Mouse (Mus musculus): Measurements from ENCODE around the gene Osbpl5. TPM values are rescaled to one million over a fixed set of nuclear protein-coding genes. Genes with fewer than 3 reads are reported as not detected.

Osbpl5 gene
- polyA plus RNA-seq, 1 experiment from 2014 or later: 13.0 TPM

DNA sequence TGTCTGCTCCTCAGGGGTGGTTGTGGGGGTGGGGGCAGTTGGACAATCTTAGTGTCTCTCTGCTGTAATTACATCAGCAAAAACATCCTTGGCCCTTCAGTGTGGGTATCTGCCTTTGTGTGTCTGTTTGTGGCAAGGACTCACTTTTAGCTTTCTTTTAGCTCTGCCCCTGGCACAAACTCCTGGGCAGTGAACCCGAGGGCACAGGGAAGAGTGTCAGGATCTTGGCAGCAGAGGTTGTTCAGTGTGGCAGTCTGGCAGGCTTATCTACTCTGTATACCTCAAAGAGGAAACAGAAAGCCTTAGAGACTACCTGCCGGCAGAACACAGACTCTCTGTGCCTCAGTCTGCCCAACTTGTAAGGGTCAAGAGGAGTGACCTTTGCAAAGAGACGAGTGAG is 911 bp upstream of the Osbpl5 start:
- no peak overlapping the region for H3K4me2 ChIP-seq
- WGBS: 75% methylated on average over 3 of the region's 3 CpGs

DNA sequence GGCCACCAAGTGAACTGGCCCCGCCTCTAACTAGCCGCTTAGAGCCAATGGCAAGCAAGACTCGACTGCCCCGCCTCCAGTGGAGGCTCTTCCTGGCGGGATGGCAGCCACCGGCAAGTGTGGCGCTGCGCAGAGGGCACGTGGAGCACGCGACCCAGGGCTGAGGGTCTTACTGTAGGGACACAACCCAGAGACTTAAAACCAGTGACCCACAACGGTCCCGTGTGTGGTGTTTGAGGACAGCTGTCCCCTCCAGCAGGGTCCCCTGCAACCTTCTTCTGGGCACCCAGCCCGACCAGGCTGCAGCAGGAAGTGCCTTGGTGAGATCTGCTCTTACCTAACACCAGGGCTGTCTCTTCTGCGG is 224 bp upstream of the Osbpl5 start:
- DNase-seq (ENCODE audit: low spot score, missing footprints) (peak; percentile 95), ATAC-seq (ENCODE audit: low FRiP score) (peak; percentile 92)
- 5% methylated on average over 15 of the region's 15 CpGs for WGBS
- H3K9ac ChIP-seq (ENCODE audit: low read length): peak overlapping the region; percentile 28
- H3K9me3 ChIP-seq (ENCODE audit: control insufficient read depth, low read length): no peaks in the 10 kb centered on the region
- H3K36me3 ChIP-seq (ENCODE audit: control insufficient read depth, insufficient read depth, low read length): no peaks in the 10 kb centered on the region
- peak overlapping the region; percentile 70 for H3K4me2 ChIP-seq
- H3K4me3 ChIP-seq (ENCODE audit: low read depth, low read length): peak overlapping the region; percentile 26
- H3K27me3 ChIP-seq (ENCODE audit: control insufficient read depth, insufficient read depth, low read length): peaks cover 15% of the 10 kb centered on the region; the same call in 1 of the 2 replicates
- H3K27ac ChIP-seq (ENCODE audit: low read depth, low read length): no peak overlapping the region
- peaks cover 6% of the 10 kb centered on the region; the same call in 1 of the 2 replicates for H3K4me1 ChIP-seq (ENCODE audit: control insufficient read depth, insufficient read depth, low read length)

More for the DNA sequence above, 911 bp upstream of the Osbpl5 start:
- no peak overlapping the region for H3K27ac ChIP-seq (ENCODE audit: low read depth, low read length)
- H3K4me3 ChIP-seq (ENCODE audit: low read depth, low read length): no peak overlapping the region
- H3K36me3 ChIP-seq (ENCODE audit: control insufficient read depth, insufficient read depth, low read length): no peaks in the 10 kb centered on the region
- ATAC-seq (ENCODE audit: low FRiP score) (no peak), DNase-seq (ENCODE audit: low spot score, missing footprints) (no peak)
- peaks cover 6% of the 10 kb centered on the region; the same call in 1 of the 2 replicates for H3K4me1 ChIP-seq (ENCODE audit: control insufficient read depth, insufficient read depth, low read length)
- peaks cover 15% of the 10 kb centered on the region; the same call in 1 of the 2 replicates for H3K27me3 ChIP-seq (ENCODE audit: control insufficient read depth, insufficient read depth, low read length)
- H3K9me3 ChIP-seq (ENCODE audit: control insufficient read depth, low read length): no peaks in the 10 kb centered on the region
- H3K9ac ChIP-seq (ENCODE audit: low read length): no peak overlapping the region

DNA sequence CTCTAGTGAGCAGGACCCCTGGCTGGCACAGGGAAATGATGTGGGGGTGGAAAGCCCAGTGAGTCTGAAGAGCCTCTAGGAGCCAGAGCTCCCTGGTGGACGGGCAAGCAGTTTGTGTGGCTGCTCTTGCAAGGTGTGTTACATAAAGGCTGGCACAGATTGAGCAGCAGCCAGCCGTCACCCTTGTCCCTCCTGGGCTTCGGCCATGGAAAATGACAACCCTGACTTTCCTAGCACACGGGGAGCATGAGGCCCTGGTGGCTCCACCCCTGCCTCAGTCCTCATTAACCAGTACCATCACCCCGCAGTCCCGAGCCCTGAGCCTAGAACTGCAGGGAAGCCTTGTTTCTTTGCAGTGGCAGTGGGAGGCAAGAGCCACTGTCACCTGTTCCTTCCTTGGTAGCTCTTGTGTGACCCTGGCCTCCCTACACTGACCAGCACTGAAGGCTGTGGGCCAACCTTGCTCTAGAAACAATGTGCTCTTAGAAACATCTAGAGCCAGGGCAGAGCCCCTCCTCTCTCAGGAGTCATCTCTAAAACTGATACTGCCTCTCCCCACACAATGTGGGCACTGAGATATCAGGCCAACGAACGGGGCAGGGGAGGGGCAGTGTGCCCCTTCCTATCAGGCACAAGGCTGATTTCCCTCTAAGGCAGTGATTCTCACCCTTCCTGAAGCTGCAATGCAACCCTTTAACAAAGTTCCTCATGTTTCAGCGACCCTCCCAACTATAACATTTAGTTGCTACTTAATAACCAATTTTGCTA is 1.2 kb downstream of the Osbpl5 start:
- no peak overlapping the region for H3K27ac ChIP-seq (ENCODE audit: low read depth, low read length)
- H3K4me2 ChIP-seq: no peak overlapping the region
- H3K27me3 ChIP-seq (ENCODE audit: control insufficient read depth, insufficient read depth, low read length): peaks cover 15% of the 10 kb centered on the region; the same call in 1 of the 2 replicates
- H3K9ac ChIP-seq (ENCODE audit: low read length): no peak overlapping the region
- peaks cover 6% of the 10 kb centered on the region; the same call in 1 of the 2 replicates for H3K4me1 ChIP-seq (ENCODE audit: control insufficient read depth, insufficient read depth, low read length)
- H3K36me3 ChIP-seq (ENCODE audit: control insufficient read depth, insufficient read depth, low read length): no peaks in the 10 kb centered on the region
- WGBS: 71% methylated on average over 9 of the region's 9 CpGs
- ATAC-seq (ENCODE audit: low FRiP score) (no peak), DNase-seq (ENCODE audit: low spot score, missing footprints) (no peak)
- no peak overlapping the region for H3K4me3 ChIP-seq (ENCODE audit: low read depth, low read length)
- H3K9me3 ChIP-seq (ENCODE audit: control insufficient read depth, low read length): no peaks in the 10 kb centered on the region

DNA sequence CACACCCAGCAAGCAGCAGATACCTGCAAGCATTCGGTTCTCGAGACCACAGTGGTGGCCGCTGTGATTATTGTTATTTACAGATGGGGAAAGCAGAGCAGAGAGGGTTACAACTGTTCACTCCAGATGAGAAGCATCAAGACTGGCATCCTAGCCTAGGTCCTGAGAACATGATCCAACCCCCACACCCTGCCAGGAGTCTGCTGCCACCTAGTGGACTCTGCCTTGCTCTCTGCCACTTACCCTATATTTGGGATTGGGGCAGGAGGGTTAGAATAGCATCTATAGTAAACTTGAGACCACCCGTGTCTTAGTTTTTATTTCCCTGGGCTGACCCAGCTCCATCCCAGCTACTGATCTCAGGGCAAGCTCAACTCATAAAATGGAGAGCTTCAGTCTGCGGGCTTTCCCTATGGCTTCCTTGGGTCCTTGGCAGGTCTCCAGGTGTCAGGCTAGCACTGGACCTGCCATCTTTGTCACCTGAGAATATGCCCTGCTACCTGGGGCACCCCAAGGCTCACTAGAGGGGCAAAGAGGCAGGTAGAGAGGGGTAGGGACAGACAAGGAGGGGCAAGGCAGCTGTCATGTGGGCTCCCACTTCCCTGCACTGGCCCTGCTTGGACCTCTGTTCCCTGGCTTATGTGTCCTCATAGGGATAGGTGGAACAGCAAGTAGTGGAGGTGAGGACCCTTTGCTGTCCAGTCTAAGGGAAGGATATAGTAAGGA is 2.6 kb downstream of the Osbpl5 start:
- Histone ChIP-seq H3K9me3 (ENCODE audit: control insufficient read depth, low read length) (no peaks in the 10 kb centered on the region), H3K27ac (ENCODE audit: low read depth, low read length) (no peak overlapping the region), H3K9ac (ENCODE audit: low read length) (no peak overlapping the region), H3K27me3 (ENCODE audit: control insufficient read depth, insufficient read depth, low read length) (peaks cover 15% of the 10 kb centered on the region; the same call in 1 of the 2 replicates), H3K4me3 (ENCODE audit: low read depth, low read length) (no peak overlapping the region), H3K4me2 (no peak overlapping the region), H3K36me3 (ENCODE audit: control insufficient read depth, insufficient read depth, low read length) (no peaks in the 10 kb centered on the region), H3K4me1 (ENCODE audit: control insufficient read depth, insufficient read depth, low read length) (peaks cover 6% of the 10 kb centered on the region; the same call in 1 of the 2 replicates)
- no peak for ATAC-seq (ENCODE audit: low FRiP score)
- peak; percentile 88 for DNase-seq (ENCODE audit: low spot score, missing footprints)
- WGBS: 45% methylated on average over 5 of the region's 5 CpGs

DNA sequence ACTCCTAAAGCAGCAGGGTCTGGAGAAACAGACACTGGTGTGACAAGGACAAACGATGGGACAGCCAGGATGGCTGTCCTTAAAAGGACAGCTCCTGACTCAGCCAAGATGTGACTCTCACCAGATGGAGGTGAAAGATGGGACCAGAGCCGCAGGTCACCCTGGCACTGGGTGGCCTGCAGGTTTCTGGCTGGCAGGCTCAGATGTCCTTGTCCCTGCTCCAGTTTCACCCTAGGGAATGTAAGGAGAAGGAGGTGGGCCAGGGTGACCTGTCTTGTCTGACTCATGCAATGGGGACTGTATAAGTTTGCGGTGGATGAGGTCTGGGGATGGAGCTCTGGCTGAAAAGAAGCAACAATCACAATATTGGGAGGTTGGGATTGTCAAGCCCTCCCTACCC is 4.2 kb downstream of the Osbpl5 start:
- no peaks in the 10 kb centered on the region for H3K9me3 ChIP-seq (ENCODE audit: control insufficient read depth, low read length)
- no peaks in the 10 kb centered on the region for H3K36me3 ChIP-seq (ENCODE audit: control insufficient read depth, insufficient read depth, low read length)
- 84% methylated on average over 3 of the region's 3 CpGs for WGBS
- peaks cover 11% of the 10 kb centered on the region; the same call in 1 of the 2 replicates for H3K27me3 ChIP-seq (ENCODE audit: control insufficient read depth, insufficient read depth, low read length)
- no peak for DNase-seq (ENCODE audit: low spot score, missing footprints)
- no peak for ATAC-seq (ENCODE audit: low FRiP score)
- no peak overlapping the region for H3K4me2 ChIP-seq
- no peak overlapping the region for H3K9ac ChIP-seq (ENCODE audit: low read length)
- H3K4me1 ChIP-seq (ENCODE audit: control insufficient read depth, insufficient read depth, low read length): peaks cover 12% of the 10 kb centered on the region
- no peak overlapping the region for H3K4me3 ChIP-seq (ENCODE audit: low read depth, low read length)
- no peak overlapping the region for H3K27ac ChIP-seq (ENCODE audit: low read depth, low read length)

DNA sequence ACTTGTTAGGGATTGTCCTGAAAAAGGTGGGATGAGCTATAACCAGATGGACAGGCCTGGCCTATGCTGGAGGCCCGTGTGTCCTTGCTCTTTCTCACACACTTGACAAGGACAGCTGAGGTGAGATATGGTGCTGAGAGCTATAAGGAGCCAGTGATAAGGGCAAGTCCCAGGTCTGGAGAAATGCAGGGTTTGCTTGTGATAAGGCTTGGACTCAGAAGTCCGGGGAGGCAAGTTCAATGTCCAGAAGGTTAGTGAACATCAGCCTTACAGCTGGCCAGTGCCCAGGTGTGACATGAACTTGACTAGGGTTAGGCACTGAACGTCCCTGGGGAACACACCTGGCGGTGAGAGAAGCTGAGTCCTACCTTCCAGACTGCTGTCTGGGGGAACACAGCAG is 4.7 kb downstream of the Osbpl5 start:
- Histone ChIP-seq H3K27ac (ENCODE audit: low read depth, low read length) (no peak overlapping the region), H3K9ac (ENCODE audit: low read length) (no peak overlapping the region), H3K27me3 (ENCODE audit: control insufficient read depth, insufficient read depth, low read length) (peaks cover 9% of the 10 kb centered on the region; the same call in 1 of the 2 replicates), H3K4me3 (ENCODE audit: low read depth, low read length) (no peak overlapping the region), H3K9me3 (ENCODE audit: control insufficient read depth, low read length) (no peaks in the 10 kb centered on the region), H3K36me3 (ENCODE audit: control insufficient read depth, insufficient read depth, low read length) (no peaks in the 10 kb centered on the region), H3K4me1 (ENCODE audit: control insufficient read depth, insufficient read depth, low read length) (peaks cover 10% of the 10 kb centered on the region), H3K4me2 (no peak overlapping the region)
- DNase-seq (ENCODE audit: low spot score, missing footprints): no peak
- no peak for ATAC-seq (ENCODE audit: low FRiP score)
- 73% methylated on average over 4 of the region's 4 CpGs for WGBS

DNA sequence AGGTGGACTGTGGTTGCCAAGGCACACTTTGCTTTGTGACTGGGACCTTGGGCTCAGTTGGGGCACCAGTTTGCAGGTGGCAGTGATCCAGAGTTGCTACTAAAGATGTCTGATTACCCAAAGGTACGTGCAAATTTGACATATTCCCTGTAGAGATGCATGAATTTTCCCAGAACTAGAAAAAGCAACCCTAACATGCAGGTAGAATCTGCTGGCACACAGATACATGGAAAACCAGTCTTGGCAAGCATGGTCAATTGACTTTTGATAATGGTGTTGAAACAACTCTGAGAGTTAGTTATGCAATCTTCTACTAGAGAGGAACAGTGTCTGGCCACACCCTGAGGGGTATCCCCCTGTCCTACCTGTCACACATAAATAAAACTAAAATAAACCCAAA is 5.4 kb downstream of the Osbpl5 start:
- Histone ChIP-seq H3K4me3 (ENCODE audit: low read depth, low read length) (no peak overlapping the region), H3K36me3 (ENCODE audit: control insufficient read depth, insufficient read depth, low read length) (no peaks in the 10 kb centered on the region), H3K4me1 (ENCODE audit: control insufficient read depth, insufficient read depth, low read length) (peaks cover 6% of the 10 kb centered on the region), H3K9ac (ENCODE audit: low read length) (no peak overlapping the region), H3K4me2 (no peak overlapping the region), H3K9me3 (ENCODE audit: control insufficient read depth, low read length) (no peaks in the 10 kb centered on the region), H3K27ac (ENCODE audit: low read depth, low read length) (no peak overlapping the region), H3K27me3 (ENCODE audit: control insufficient read depth, insufficient read depth, low read length) (peaks cover 8% of the 10 kb centered on the region; the same call in 1 of the 2 replicates)
- no peak for ATAC-seq (ENCODE audit: low FRiP score)
- WGBS: 67% methylated on average over 1 of the region's 1 CpGs
- DNase-seq (ENCODE audit: low spot score, missing footprints): no peak

DNA sequence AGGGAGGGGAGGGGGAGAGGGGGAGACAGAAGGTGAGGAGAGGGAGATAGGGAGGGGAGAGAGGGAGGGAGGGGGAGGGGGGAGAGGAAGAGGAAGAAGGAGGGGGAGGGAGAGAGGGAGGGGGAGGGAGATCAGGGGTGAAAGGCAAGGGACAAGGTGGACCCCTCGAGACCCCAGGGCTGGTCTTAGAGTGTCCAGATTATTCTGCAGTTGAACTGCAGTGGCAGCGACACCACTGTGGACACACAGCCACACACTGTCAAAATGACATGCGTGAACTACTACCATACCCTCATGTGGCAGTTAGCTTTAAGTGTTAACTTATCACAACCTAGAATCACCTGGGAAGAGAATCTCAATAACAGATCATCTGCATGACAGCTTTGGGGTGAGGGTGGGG is 7.7 kb downstream of the Osbpl5 start:
- WGBS: 69% methylated on average over 3 of the region's 3 CpGs
- Histone ChIP-seq H3K27ac (ENCODE audit: low read depth, low read length) (no peak overlapping the region), H3K27me3 (ENCODE audit: control insufficient read depth, insufficient read depth, low read length) (no peaks in the 10 kb centered on the region), H3K4me1 (ENCODE audit: control insufficient read depth, insufficient read depth, low read length) (peaks cover 6% of the 10 kb centered on the region), H3K4me3 (ENCODE audit: low read depth, low read length) (no peak overlapping the region), H3K36me3 (ENCODE audit: control insufficient read depth, insufficient read depth, low read length) (no peaks in the 10 kb centered on the region), H3K9ac (ENCODE audit: low read length) (no peak overlapping the region), H3K9me3 (ENCODE audit: control insufficient read depth, low read length) (no peaks in the 10 kb centered on the region), H3K4me2 (no peak overlapping the region)
- no peak for DNase-seq (ENCODE audit: low spot score, missing footprints)
- peak; percentile 33; the same call in 1 of the 2 replicates for ATAC-seq (ENCODE audit: low FRiP score)

All from midbrain, embryonic 11.5 days (tissue).